ENCODE assay signal across 9 mouse cellular contexts in the genomic region with DNA sequence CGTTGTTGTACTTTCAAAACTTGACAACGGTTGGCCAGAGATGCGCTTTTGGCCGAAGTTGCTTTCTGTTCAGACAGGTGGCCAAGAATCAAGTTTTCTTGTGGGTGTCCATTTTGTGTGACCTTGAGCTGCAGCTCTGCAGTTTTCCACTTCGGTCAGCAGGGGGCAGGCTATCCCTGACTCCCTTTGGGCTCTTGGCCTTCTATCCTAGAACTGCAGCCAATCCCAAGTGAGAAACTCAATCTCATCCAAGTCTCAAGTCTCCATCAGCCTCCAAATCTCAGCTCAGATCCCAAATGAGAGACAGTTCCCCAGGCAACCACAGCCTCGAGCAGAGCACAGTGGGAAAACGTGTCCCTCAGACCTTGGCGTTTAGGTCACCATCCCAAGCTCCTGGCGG. TPM values are rescaled to one million over a fixed set of nuclear protein-coding genes. Genes with fewer than 3 reads are reported as not detected.
A peak's percentile ranks its signal among the peaks of the same experiment; 100 is the strongest.
DNase-seq lines count a peak whose midpoint lies in the region; ATAC-seq and TF ChIP-seq lines count a peak whose summit lies in the region.
"Had no signal": no experiment of that assay in that cellular context is flagged by ENCODE, and none has a peak within 500 bp of the region (broad histone marks: within the 10 kb centered on the region; RNA-seq: fewer than 3 reads in every experiment).

No protein-coding gene starts in this region.

- H3K27ac ChIP-seq in heart, embryonic 10.5 days: no peak overlapping the region
- H3K27ac ChIP-seq in stomach, postnatal 0 days (replicated peaks): no peak overlapping the region
- H3K27ac ChIP-seq: midbrain, embryonic 12.5 days had no signal

- H3K36me3 ChIP-seq in heart, embryonic 10.5 days: no peaks in the 10 kb centered on the region
- no peaks in the 10 kb centered on the region for H3K36me3 ChIP-seq in G1E (replicated peaks)
- no peaks in the 10 kb centered on the region; the same call in 1 of the 2 replicates for H3K36me3 ChIP-seq in stomach, postnatal 0 days (ENCODE audit: control insufficient read depth, insufficient read depth, low read length)

- H3K4me1 ChIP-seq in heart, embryonic 10.5 days: peaks cover 15% of the 10 kb centered on the region
- peaks cover 4% of the 10 kb centered on the region for H3K4me1 ChIP-seq in G1E (ENCODE audit: insufficient read depth, low read depth, low read length)
- H3K4me1 ChIP-seq in stomach, postnatal 0 days (replicated peaks; ENCODE audit: control insufficient read depth, insufficient read depth): no peaks in the 10 kb centered on the region

- H3K9ac ChIP-seq in stomach, postnatal 0 days (ENCODE audit: low read length): no peak overlapping the region
- H3K9ac ChIP-seq: midbrain, embryonic 12.5 days had no signal

- no peak overlapping the region for H3K4me2 ChIP-seq in stomach, postnatal 0 days (replicated peaks; ENCODE audit: low read depth)
- H3K4me2 ChIP-seq: midbrain, embryonic 12.5 days had no signal

- no peaks in the 10 kb centered on the region for H3K9me3 ChIP-seq in heart, embryonic 10.5 days
- H3K9me3 ChIP-seq in G1E (replicated peaks): no peaks in the 10 kb centered on the region
- H3K9me3 ChIP-seq in stomach, postnatal 0 days (ENCODE audit: control insufficient read depth, low read length): no peaks in the 10 kb centered on the region
- H3K9me3 ChIP-seq: midbrain, embryonic 12.5 days had no signal

- ATAC-seq in G1E (ENCODE audit: extremely low read depth, insufficient number of reproducible peaks, low FRiP score, poor library complexity, severe bottlenecking): no peak
- ATAC-seq in stomach, postnatal 0 days (ENCODE audit: low FRiP score, low TSS enrichment): peak; percentile 24; the same call in 1 of the 2 replicates

- peak; percentile 67 for TF ChIP-seq CTCF in G1E (IDR thresholded peaks at IDR 0.05; ENCODE audit: low read depth, low read length)
- peak; percentile 83 for TF ChIP-seq CTCF in stomach, postnatal 0 days (IDR thresholded peaks at IDR 0.05; ENCODE audit: low read depth)

- TF ChIP-seq EP300 in stomach, postnatal 0 days (optimal IDR thresholded peaks at IDR 0.05): no peak

- H3K27me3 ChIP-seq in heart, embryonic 10.5 days (ENCODE audit: insufficient read depth, poor library complexity, severe bottlenecking): no peaks in the 10 kb centered on the region
- peaks cover 20% of the 10 kb centered on the region for H3K27me3 ChIP-seq in G1E (ENCODE audit: insufficient read depth, low read length)
- H3K27me3 ChIP-seq in stomach, postnatal 0 days (ENCODE audit: control insufficient read depth, insufficient read depth, low read length): no peaks in the 10 kb centered on the region
- H3K27me3 ChIP-seq: midbrain, embryonic 12.5 days had no signal

- H3K4me3 ChIP-seq in heart, embryonic 10.5 days: no peak overlapping the region
- H3K4me3 ChIP-seq in G1E (ENCODE audit: low read depth, low read length): no peak overlapping the region
- H3K4me3 ChIP-seq in stomach, postnatal 0 days (ENCODE audit: low read depth, low read length): no peak overlapping the region
- H3K4me3 ChIP-seq: midbrain, embryonic 12.5 days had no signal

- 70% methylated on average over 9 of the region's 9 CpGs for WGBS in heart, embryonic 10.5 days
- WGBS in stomach, postnatal 0 days: 66% methylated on average over 9 of the region's 9 CpGs

- peak; percentile 95 for DNase-seq in heart, adult 11 months
- no peak for DNase-seq in heart, embryonic 10.5 days (ENCODE audit: low spot score)
- DNase-seq in G1E (ENCODE audit: low spot score): peak; percentile 34
- peak; percentile 73 for DNase-seq in cerebellum, adult 11-12 months
- peak; percentile 77 for DNase-seq in gastrocnemius, adult 18-20 months (ENCODE audit: low spot score)
- peak; percentile 68 to 75 for DNase-seq in layer of hippocampus, adult 8-10 months (ENCODE audit: low spot score in 2 of 2)
- DNase-seq in lung, postnatal 36 days: peak; percentile 70
- peak; percentile 64 for DNase-seq in stomach, postnatal 0 days (ENCODE audit: low spot score)

RNA-seq across cellular contexts. Expression of gene Ip6k2, which starts 30.3 kb away (rescaled TPM):
- polyA plus RNA-seq in heart, embryonic 10.5 days (2016; fragmentation: Nextera tagmentation; extraction: Ambion mirVana): 48.1 and 63.9 TPM in 2 replicates
- total RNA-seq in G1E (2014; fragmentation: Nextera tagmentation) (39.0 and 43.0 TPM in 2 replicates), G1E (2017) (35.7 and 43.8 TPM in 2 replicates)
- polyA plus RNA-seq in G1E (2012): 29.4 and 33.6 TPM in 2 replicates
- 10 to 100 TPM; 14.9 TPM for total RNA-seq in gastrocnemius, adult 18-20 months (2021)
- total RNA-seq in layer of hippocampus, adult 8-10 months (2022): 100 to 1,000 TPM; 195 to 221 (median 213) TPM
- polyA plus RNA-seq in stomach, postnatal 0 days (2015; fragmentation: Nextera tagmentation; extraction: Ambion mirVana): 35.7 and 37.8 TPM in 2 replicates

RNA-seq across cellular contexts. Expression of gene Nckipsd, which starts 54.8 kb away (rescaled TPM):
- polyA plus RNA-seq in heart, embryonic 10.5 days (2016; fragmentation: Nextera tagmentation; extraction: Ambion mirVana): 9.2 and 10.8 TPM in 2 replicates
- 4.7 and 6.3 TPM in 2 replicates for total RNA-seq in G1E (2014; fragmentation: Nextera tagmentation)
- total RNA-seq in G1E (2017): 4.1 and 5.2 TPM in 2 replicates
- 5.6 and 8.3 TPM in 2 replicates for polyA plus RNA-seq in G1E (2012)
- 1 to 10 TPM; 4.4 TPM for total RNA-seq in gastrocnemius, adult 18-20 months (2021)
- total RNA-seq in layer of hippocampus, adult 8-10 months (2022): 10 to 100 TPM; 70.0 to 74.4 (median 73.5) TPM
- 7.9 and 8.5 TPM in 2 replicates for polyA plus RNA-seq in stomach, postnatal 0 days (2015; fragmentation: Nextera tagmentation; extraction: Ambion mirVana)

Comparison
In these comparisons a context has a peak if more than half of its experiments do, and no peak if none do; other contexts are left out.
1. RNA of gene Ip6k2, which starts 30.3 kb away (total RNA-seq): 195 to 221 TPM in layer of hippocampus, adult 8-10 months; 35.7 to 43.8 TPM in G1E and 14.9 TPM in gastrocnemius, adult 18-20 months; every median in the first group is over 4 times any median in the second.
2. RNA of gene Nckipsd, which starts 54.8 kb away (total RNA-seq): 70.0 to 74.4 TPM in layer of hippocampus, adult 8-10 months; 4.1 to 6.3 TPM in G1E and 4.4 TPM in gastrocnemius, adult 18-20 months; every median in the first group is over 4 times any median in the second.